Mouse (Mus musculus) neural tube, embryonic 15.5 days (tissue): Measurements from ENCODE around the gene Jmjd1c. TPM values are rescaled to one million over a fixed set of nuclear protein-coding genes. Genes with fewer than 3 reads are reported as not detected.
A peak's percentile ranks its signal among the peaks of the same experiment; 100 is the strongest.

ENCODE experiments used
- ATAC-seq: fragments of 200-750 bp; cut with Nextera tagmentation; 2 replicates; pipeline ENCODE4 v1.8.0; 2017; ENCODE audit warnings: mild to moderate bottlenecking, moderate TSS enrichment, moderate library complexity; ENCODE audit not compliant: low FRiP score
- H3K27ac ChIP-seq: fragments of 300-500 bp; sonication (generic); replicated peaks from 2 replicates; pipeline ENCODE4 v1.5.1; 2015; ENCODE audit warnings: mild to moderate bottlenecking, inconsistent platforms
- H3K27me3 ChIP-seq: fragments of 300-500 bp; sonication (generic); replicated peaks from 2 replicates; pipeline ENCODE4 v1.6.1; 2015; ENCODE audit warnings: inconsistent platforms
- H3K36me3 ChIP-seq: fragments of 300-500 bp; sonication (generic); 2 replicates; pipeline ENCODE4 v1.6.1; 2015; ENCODE audit warnings: inconsistent platforms
- H3K4me1 ChIP-seq: fragments of 300-500 bp; sonication (generic); 2 replicates; pipeline ENCODE4 v1.6.1; 2015; ENCODE audit warnings: inconsistent platforms
- H3K4me2 ChIP-seq: fragments of 300-500 bp; sonication (generic); 2 replicates; pipeline ENCODE4 v1.6.1; 2015; ENCODE audit warnings: inconsistent platforms, mild to moderate bottlenecking, moderate library complexity
- H3K4me3 ChIP-seq: fragments of 300-500 bp; sonication (generic); replicated peaks from 2 replicates; pipeline ENCODE4 v1.5.1; 2015; ENCODE audit warnings: mild to moderate bottlenecking, inconsistent platforms
- H3K9ac ChIP-seq: fragments of 300-500 bp; sonication (generic); replicated peaks from 2 replicates; pipeline ENCODE4 v1.6.1; 2015; ENCODE audit warnings: mild to moderate bottlenecking, inconsistent platforms
- H3K9me3 ChIP-seq: fragments of 300-500 bp; sonication (generic); replicated peaks from 2 replicates; pipeline ENCODE4 v1.6.1; 2016; ENCODE audit warnings: inconsistent platforms
- WGBS: fragments of 180-500 bp; shearing (Covaris S2); methylation state at CpG from one replicate; pipeline ENCODE4 v1.1.7; 2015; ENCODE audit warnings: mixed read lengths; 5-methylcytosine and 5-hydroxymethylcytosine counted together
- polyA plus RNA-seq: library from polyadenylated mRNA; unstranded; fragments of >200 nt; fragmentation: Nextera tagmentation; extraction: Ambion mirVana; gene quantifications from 2 replicates; pipeline ENCODE4 v1.2.1, GENCODE M21; 2015

Gene Jmjd1c
- polyA plus RNA-seq = 43.8 and 50.7 TPM in 2 replicates

- no peaks in the 10 kb centered on the region for H3K36me3 ChIP-seq
- H3K27ac ChIP-seq = peak within 1 kb of the TSS; percentile 100
- WGBS = under 1% methylated on average over 72 of the region's 73 CpGs
- H3K4me3 ChIP-seq = peak within 1 kb of the TSS; percentile 82
- peak within 1 kb of the TSS; percentile 96 for H3K9ac ChIP-seq
- H3K4me1 ChIP-seq = peaks cover 44% of the 10 kb centered on the region
- no peaks in the 10 kb centered on the region for H3K9me3 ChIP-seq
- H3K4me2 ChIP-seq = peak within 1 kb of the TSS; percentile 80
- ATAC-seq = peak; percentile 93
- no peaks in the 10 kb centered on the region for H3K27me3 ChIP-seq
These were observed at the start of gene Jmjd1c for GRCm38 (mm10) chr10:67095798-67096620. Gene Jmjd1c (plus strand): TSS chr10:67096125.

- WGBS = 66% methylated on average over 18 of the region's 18 CpGs
- H3K4me2 ChIP-seq = no peak overlapping the region
These were observed 47.9 kb upstream of the Jmjd1c start for GRCm38 (mm10) chr10:67047712-67048645.

GRCm38 (mm10) chr10:67048871-67049615, 46.9 kb upstream of the Jmjd1c start:
- no peak overlapping the region for H3K4me2 ChIP-seq
- no peak for ATAC-seq
- no peaks in the 10 kb centered on the region for H3K27me3 ChIP-seq
- no peak overlapping the region for H3K4me3 ChIP-seq
- no peak overlapping the region for H3K9ac ChIP-seq
- H3K36me3 ChIP-seq = no peaks in the 10 kb centered on the region
- 95% methylated on average over 13 of the region's 13 CpGs for WGBS
- H3K27ac ChIP-seq = no peak overlapping the region
- H3K9me3 ChIP-seq = no peaks in the 10 kb centered on the region
- H3K4me1 ChIP-seq = peaks cover 51% of the 10 kb centered on the region

More at GRCm38 (mm10) chr10:67047712-67048645, 47.9 kb upstream of the Jmjd1c start:
- no peaks in the 10 kb centered on the region for H3K27me3 ChIP-seq
- H3K9ac ChIP-seq = no peak overlapping the region
- H3K9me3 ChIP-seq = no peaks in the 10 kb centered on the region
- H3K4me1 ChIP-seq = peaks cover 51% of the 10 kb centered on the region
- H3K4me3 ChIP-seq = no peak overlapping the region
- ATAC-seq = no peak
- no peaks in the 10 kb centered on the region for H3K36me3 ChIP-seq
- peak overlapping the region; percentile 23; the same call in 1 of the 2 replicates for H3K27ac ChIP-seq

- Histone ChIP-seq H3K9ac (no peak overlapping the region), H3K27me3 (no peaks in the 10 kb centered on the region), H3K4me3 (no peak overlapping the region), H3K36me3 (no peaks in the 10 kb centered on the region), H3K9me3 (no peaks in the 10 kb centered on the region), H3K27ac (no peak overlapping the region), H3K4me2 (no peak overlapping the region), H3K4me1 (peaks cover 45% of the 10 kb centered on the region)
- WGBS = 87% methylated on average over 7 of the region's 7 CpGs
- no peak for ATAC-seq
These were observed 46.3 kb upstream of the Jmjd1c start for GRCm38 (mm10) chr10:67049621-67050020.

- H3K4me2 ChIP-seq = no peak overlapping the region
- no peaks in the 10 kb centered on the region for H3K36me3 ChIP-seq
- no peak for ATAC-seq
- no peak overlapping the region for H3K9ac ChIP-seq
- 0 out of 2 replicates have a peak overlapping the region, but pooled peaks have one; percentile 10 for H3K27ac ChIP-seq
- H3K4me3 ChIP-seq = no peak overlapping the region
- H3K4me1 ChIP-seq = peaks cover 40% of the 10 kb centered on the region
- WGBS = 66% methylated on average over 7 of the region's 7 CpGs
- H3K27me3 ChIP-seq = no peaks in the 10 kb centered on the region
- H3K9me3 ChIP-seq = no peaks in the 10 kb centered on the region
These were observed 45.2 kb upstream of the Jmjd1c start for GRCm38 (mm10) chr10:67050766-67051165.

GRCm38 (mm10) chr10:67051466-67051865, 44.5 kb upstream of the Jmjd1c start:
- Histone ChIP-seq H3K4me1 (peaks cover 44% of the 10 kb centered on the region), H3K27me3 (no peaks in the 10 kb centered on the region), H3K27ac (0 out of 2 replicates have a peak overlapping the region, but pooled peaks have one; percentile 10), H3K9me3 (no peaks in the 10 kb centered on the region), H3K9ac (no peak overlapping the region), H3K4me3 (no peak overlapping the region), H3K36me3 (no peaks in the 10 kb centered on the region), H3K4me2 (no peak overlapping the region)
- 85% methylated on average over 5 of the region's 5 CpGs for WGBS
- no peak for ATAC-seq

- Histone ChIP-seq H3K4me1 (peaks cover 46% of the 10 kb centered on the region), H3K4me3 (no peak overlapping the region), H3K4me2 (no peak overlapping the region), H3K9me3 (no peaks in the 10 kb centered on the region), H3K9ac (no peak overlapping the region), H3K27me3 (no peaks in the 10 kb centered on the region), H3K36me3 (no peaks in the 10 kb centered on the region), H3K27ac (peak overlapping the region; percentile 67)
- ATAC-seq = no peak
- WGBS = 62% methylated on average over 9 of the region's 9 CpGs
These were observed 43.5 kb upstream of the Jmjd1c start for GRCm38 (mm10) chr10:67052429-67052828.

- Histone ChIP-seq H3K27ac (peak overlapping the region; percentile 67; the same call in 1 of the 2 replicates), H3K36me3 (no peaks in the 10 kb centered on the region), H3K27me3 (no peaks in the 10 kb centered on the region), H3K4me1 (peaks cover 48% of the 10 kb centered on the region), H3K4me3 (no peak overlapping the region), H3K4me2 (peak overlapping the region; percentile 5; the same call in 1 of the 2 replicates), H3K9me3 (no peaks in the 10 kb centered on the region), H3K9ac (no peak overlapping the region)
- ATAC-seq = peak; percentile 71
- 16% methylated on average over 9 of the region's 9 CpGs for WGBS
These were observed 42.5 kb upstream of the Jmjd1c start for GRCm38 (mm10) chr10:67053475-67053874.

GRCm38 (mm10) chr10:67055867-67056856, 39.8 kb upstream of the Jmjd1c start:
- Histone ChIP-seq H3K9me3 (no peaks in the 10 kb centered on the region), H3K27ac (peak overlapping the region; percentile 69), H3K27me3 (no peaks in the 10 kb centered on the region), H3K4me1 (peaks cover 50% of the 10 kb centered on the region), H3K4me3 (no peak overlapping the region), H3K36me3 (no peaks in the 10 kb centered on the region), H3K4me2 (no peak overlapping the region), H3K9ac (no peak overlapping the region)
- no peak for ATAC-seq
- WGBS = 62% methylated on average over 17 of the region's 17 CpGs

GRCm38 (mm10) chr10:67057208-67057607, 38.7 kb upstream of the Jmjd1c start:
- Histone ChIP-seq H3K36me3 (no peaks in the 10 kb centered on the region), H3K9me3 (no peaks in the 10 kb centered on the region), H3K27me3 (no peaks in the 10 kb centered on the region), H3K4me1 (peaks cover 53% of the 10 kb centered on the region), H3K9ac (no peak overlapping the region), H3K4me2 (no peak overlapping the region), H3K4me3 (no peak overlapping the region), H3K27ac (peak overlapping the region; percentile 70)
- no peak for ATAC-seq
